Mouse (Mus musculus): ENCODE data around the gene Uba2. TPM values are rescaled to one million over a fixed set of nuclear protein-coding genes. Genes with fewer than 3 reads are reported as not detected.
"Not testable (repeated sequence)": the region's sequence is repeated elsewhere in the genome, so short reads cannot be mapped to it uniquely, and the experiment has no call there.

Gene Uba2
- 0.92 and 1.3 TPM in 2 replicates for polyA plus RNA-seq (2012)

DNA sequence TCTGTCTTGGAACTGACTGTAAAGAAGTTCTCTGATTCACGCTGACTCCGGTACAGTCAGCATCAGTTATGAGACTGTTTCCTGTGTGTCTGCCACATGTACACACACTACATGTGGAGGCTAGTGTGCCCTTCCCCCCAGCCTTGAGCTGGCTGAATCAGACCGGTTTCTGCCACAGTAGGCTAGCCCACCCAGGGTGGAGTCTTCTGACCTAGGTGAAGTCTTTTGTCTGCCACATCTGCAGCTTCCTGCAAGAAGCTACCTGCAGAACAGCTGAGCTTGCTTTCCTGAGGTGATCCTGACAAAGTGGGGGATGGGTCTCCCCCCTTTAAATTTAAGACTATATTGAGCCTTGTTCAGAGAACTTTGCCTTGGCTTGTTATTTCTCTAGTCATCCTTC is at the start of gene Uba2:
TSS of gene Uba2 (minus strand) at position 146 of the 400 bp plus-strand sequence.
- Histone ChIP-seq H3K4me1 (ENCODE audit: control insufficient read depth) (peaks cover 25% of the 10 kb centered on the region), H3K4me3 (replicated peaks) (peak within 1 kb of the TSS; percentile 99), H3K27me3 (ENCODE audit: control insufficient read depth) (no peaks in the 10 kb centered on the region; the same call in 1 of the 2 replicates), H3K9me3 (ENCODE audit: control insufficient read depth, low read length) (no peaks in the 10 kb centered on the region), H3K36me3 (ENCODE audit: control insufficient read depth) (peaks cover 21% of the 10 kb centered on the region)
- TF ChIP-seq TAL1 (IDR thresholded peaks at IDR 0.05; ENCODE audit: low read length) (no peak), GATA1 (IDR thresholded peaks at IDR 0.05; ENCODE audit: low read length) (no peak)

DNA sequence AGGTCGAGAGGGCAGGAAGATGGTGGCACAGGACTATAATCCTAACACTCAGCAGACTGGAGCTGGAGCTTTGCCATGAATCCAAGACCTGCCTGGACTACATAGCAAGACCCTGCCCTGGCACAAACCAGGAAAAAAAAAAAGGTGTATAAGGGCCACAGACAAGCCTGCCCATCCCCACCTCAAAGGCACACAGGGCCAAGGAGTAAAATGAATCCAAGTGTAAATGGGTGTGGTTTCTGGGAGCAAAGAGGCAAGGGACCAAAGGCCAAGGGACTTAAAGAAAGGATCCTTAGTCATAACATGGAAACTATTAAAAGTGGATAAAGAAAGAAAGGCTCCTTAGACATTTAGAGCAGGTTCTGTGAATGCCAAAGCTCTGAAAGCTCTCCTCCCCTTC is 49.1 kb upstream of the Uba2 start:
- H3K36me3 ChIP-seq (ENCODE audit: control insufficient read depth) = peaks cover 86% of the 10 kb centered on the region
- H3K9me3 ChIP-seq (ENCODE audit: control insufficient read depth, low read length) = peaks cover 7% of the 10 kb centered on the region; the same call in 1 of the 2 replicates
- TF ChIP-seq GATA1 (IDR thresholded peaks at IDR 0.05; ENCODE audit: low read length) (no peak), TAL1 (IDR thresholded peaks at IDR 0.05; ENCODE audit: low read length) (no peak)
- H3K4me3 ChIP-seq (replicated peaks) = no peak overlapping the region
- no peaks in the 10 kb centered on the region; the same call in 1 of the 2 replicates for H3K4me1 ChIP-seq (ENCODE audit: control insufficient read depth)
- H3K27me3 ChIP-seq (ENCODE audit: control insufficient read depth) = no peaks in the 10 kb centered on the region

DNA sequence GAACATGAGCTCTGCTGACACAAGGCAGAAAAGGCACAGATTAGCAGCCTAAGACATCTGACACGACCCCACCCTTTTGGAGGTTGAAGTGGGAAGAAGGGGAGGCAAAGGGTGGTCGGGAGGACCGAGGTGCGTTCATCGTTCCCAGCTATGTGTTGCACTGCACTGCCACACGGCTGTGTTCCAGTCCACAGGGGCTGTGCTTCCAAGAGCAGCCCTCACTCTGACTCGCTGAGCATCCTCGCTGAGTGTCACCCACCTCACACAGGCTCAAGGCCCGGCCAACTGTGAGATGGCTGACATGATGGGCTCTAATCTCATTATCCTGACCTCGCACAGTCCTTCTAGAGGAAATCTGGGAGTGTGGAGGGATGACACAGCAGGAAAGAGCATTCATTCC is 47.1 kb upstream of the Uba2 start:
- H3K4me1 ChIP-seq (ENCODE audit: control insufficient read depth) = no peaks in the 10 kb centered on the region; the same call in 1 of the 2 replicates
- H3K27me3 ChIP-seq (ENCODE audit: control insufficient read depth) = no peaks in the 10 kb centered on the region
- H3K9me3 ChIP-seq (ENCODE audit: control insufficient read depth, low read length) = no peaks in the 10 kb centered on the region; the same call in 1 of the 2 replicates
- peaks cover 86% of the 10 kb centered on the region for H3K36me3 ChIP-seq (ENCODE audit: control insufficient read depth)
- H3K4me3 ChIP-seq (replicated peaks) = no peak overlapping the region
- TF ChIP-seq TAL1 (IDR thresholded peaks at IDR 0.05; ENCODE audit: low read length) (no peak), GATA1 (IDR thresholded peaks at IDR 0.05; ENCODE audit: low read length) (no peak)

DNA sequence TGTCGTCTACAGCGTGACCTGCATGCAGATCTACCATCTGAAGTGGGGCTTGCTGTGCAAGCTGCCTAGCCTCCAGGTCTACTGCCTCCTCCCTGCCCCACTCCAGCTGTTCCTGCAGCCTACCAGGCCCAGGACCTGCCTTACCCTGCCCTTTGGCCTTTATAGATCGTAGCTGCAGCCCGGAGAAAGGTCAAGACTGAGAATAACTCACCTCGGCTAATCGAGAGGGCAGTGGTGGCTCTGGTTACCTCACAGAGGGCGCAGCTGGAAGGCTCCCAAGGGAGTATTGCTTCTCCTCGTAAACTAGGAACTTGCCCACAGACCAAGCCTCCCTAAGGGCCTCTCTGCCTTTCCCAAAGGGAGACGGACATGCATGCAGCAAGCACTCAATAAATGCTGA is 46.1 kb upstream of the Uba2 start:
- Histone ChIP-seq H3K4me3 (replicated peaks) (no peak overlapping the region), H3K9me3 (ENCODE audit: control insufficient read depth, low read length) (no peaks in the 10 kb centered on the region; the same call in 1 of the 2 replicates), H3K4me1 (ENCODE audit: control insufficient read depth) (no peaks in the 10 kb centered on the region; the same call in 1 of the 2 replicates), H3K36me3 (ENCODE audit: control insufficient read depth) (peaks cover 87% of the 10 kb centered on the region), H3K27me3 (ENCODE audit: control insufficient read depth) (no peaks in the 10 kb centered on the region)
- TF ChIP-seq GATA1 (IDR thresholded peaks at IDR 0.05; ENCODE audit: low read length) (no peak), TAL1 (IDR thresholded peaks at IDR 0.05; ENCODE audit: low read length) (no peak)

DNA sequence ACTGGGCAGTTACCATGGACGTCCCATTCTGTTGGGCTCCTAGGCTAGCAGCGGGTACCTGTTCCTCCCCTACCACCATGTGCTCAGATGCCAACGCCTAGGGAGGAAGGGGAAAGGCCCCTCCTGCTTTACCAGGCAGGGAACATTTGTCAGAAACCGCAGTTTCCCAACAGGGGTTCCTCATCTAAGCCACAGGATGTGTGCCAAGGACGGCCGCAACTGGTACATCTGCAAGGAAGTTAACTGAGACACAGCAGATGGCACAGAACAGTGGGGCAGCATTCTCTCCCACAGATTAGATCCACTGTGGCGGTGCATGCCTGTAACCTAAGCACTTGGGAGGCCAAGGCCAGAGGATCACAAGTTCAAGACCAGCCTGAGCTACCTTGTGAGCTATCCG is 45.2 kb upstream of the Uba2 start:
- no peaks in the 10 kb centered on the region; the same call in 1 of the 2 replicates for H3K4me1 ChIP-seq (ENCODE audit: control insufficient read depth)
- peaks cover 88% of the 10 kb centered on the region for H3K36me3 ChIP-seq (ENCODE audit: control insufficient read depth)
- no peaks in the 10 kb centered on the region for H3K27me3 ChIP-seq (ENCODE audit: control insufficient read depth)
- no peak for TF ChIP-seq GATA1 (IDR thresholded peaks at IDR 0.05; ENCODE audit: low read length)
- TF ChIP-seq TAL1 (IDR thresholded peaks at IDR 0.05; ENCODE audit: low read length) = no peak
- no peak overlapping the region for H3K4me3 ChIP-seq (replicated peaks)
- H3K9me3 ChIP-seq (ENCODE audit: control insufficient read depth, low read length) = no peaks in the 10 kb centered on the region

DNA sequence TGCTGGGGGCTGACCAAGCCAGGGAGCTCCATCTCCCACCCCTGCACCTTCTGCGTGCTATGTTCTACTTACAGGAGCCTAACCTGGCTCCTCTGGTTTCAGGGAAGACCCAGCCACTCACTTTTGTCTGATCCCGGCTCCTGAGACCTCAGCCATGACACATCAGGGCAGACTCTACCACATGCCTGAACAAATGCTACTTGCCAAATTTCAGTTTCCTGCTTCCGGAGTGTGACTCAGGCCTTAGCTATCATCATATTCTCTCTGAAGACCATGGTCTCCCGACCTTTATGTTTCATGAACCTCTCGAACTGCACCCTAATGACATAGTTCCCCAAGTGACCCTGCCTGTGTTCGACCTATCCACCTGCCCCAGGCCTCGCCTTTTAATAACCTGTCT is 43.9 kb upstream of the Uba2 start:
- peaks cover 90% of the 10 kb centered on the region for H3K36me3 ChIP-seq (ENCODE audit: control insufficient read depth)
- H3K9me3 ChIP-seq (ENCODE audit: control insufficient read depth, low read length) = no peaks in the 10 kb centered on the region
- no peaks in the 10 kb centered on the region; the same call in 1 of the 2 replicates for H3K4me1 ChIP-seq (ENCODE audit: control insufficient read depth)
- TF ChIP-seq GATA1 (IDR thresholded peaks at IDR 0.05; ENCODE audit: low read length) (no peak), TAL1 (IDR thresholded peaks at IDR 0.05; ENCODE audit: low read length) (no peak)
- no peak overlapping the region for H3K4me3 ChIP-seq (replicated peaks)
- H3K27me3 ChIP-seq (ENCODE audit: control insufficient read depth) = no peaks in the 10 kb centered on the region

DNA sequence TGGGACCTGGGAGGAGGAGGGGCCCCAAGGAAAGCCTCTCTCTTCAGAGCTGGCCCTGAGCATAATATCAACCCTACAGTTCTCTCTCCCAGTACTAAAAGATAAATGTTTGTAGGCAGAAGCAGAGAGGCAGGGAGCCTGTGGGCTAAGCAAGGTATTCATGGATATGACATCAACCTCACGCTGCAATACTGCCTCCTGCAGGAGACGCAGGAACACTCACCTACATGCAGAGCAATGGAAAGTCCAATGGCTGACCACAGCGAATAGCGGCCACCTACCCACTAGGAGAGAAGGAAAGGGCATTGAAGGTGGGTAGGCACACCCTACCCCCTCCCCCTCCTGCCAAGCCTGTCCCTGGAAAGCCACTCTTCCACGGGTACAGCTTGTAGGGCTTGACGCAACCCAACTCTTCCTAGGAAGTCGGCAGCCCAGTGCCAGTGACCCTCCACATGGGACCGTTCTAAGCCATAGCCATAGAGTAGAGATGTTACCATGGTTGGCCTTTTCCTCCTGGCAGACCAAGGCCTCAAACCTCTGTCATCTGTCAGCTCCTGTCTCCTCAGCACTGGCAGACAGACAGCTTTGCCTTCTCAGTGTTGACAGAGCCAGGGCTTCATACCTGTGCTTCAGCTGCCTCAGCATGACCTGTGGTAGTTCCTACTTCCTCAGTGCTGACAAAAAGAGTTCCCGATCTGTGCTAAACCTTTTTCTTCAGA is 38.8 kb upstream of the Uba2 start:
- TF ChIP-seq TAL1 (IDR thresholded peaks at IDR 0.05; ENCODE audit: low read length) (no peak), GATA1 (IDR thresholded peaks at IDR 0.05; ENCODE audit: low read length) (no peak)
- peaks cover 2% of the 10 kb centered on the region; the same call in 1 of the 2 replicates for H3K9me3 ChIP-seq (ENCODE audit: control insufficient read depth, low read length)
- no peaks in the 10 kb centered on the region for H3K27me3 ChIP-seq (ENCODE audit: control insufficient read depth)
- H3K36me3 ChIP-seq (ENCODE audit: control insufficient read depth) = peaks cover 94% of the 10 kb centered on the region
- no peak overlapping the region for H3K4me3 ChIP-seq (replicated peaks)
- H3K4me1 ChIP-seq (ENCODE audit: control insufficient read depth) = no peaks in the 10 kb centered on the region

DNA sequence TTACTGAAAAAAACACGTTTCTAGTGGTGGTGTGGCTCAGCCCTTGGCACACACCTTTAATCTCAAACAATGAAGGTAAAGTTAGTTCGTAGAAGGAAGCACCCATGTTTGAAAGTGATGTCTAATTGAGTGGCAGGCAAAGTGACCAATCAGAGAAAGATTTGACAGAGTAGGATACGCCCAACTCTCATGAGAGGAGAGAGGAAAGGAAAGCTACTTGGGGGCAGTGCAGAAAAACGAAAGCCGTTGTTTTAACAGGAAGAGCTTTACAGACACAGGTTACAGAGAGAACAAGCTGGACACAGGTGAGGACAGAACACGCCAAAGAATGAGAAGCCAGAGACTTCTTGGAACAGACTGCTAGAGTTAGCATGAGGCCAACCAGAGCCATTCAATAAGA is 36.9 kb upstream of the Uba2 start:
- no peaks in the 10 kb centered on the region for H3K4me1 ChIP-seq (ENCODE audit: control insufficient read depth)
- H3K36me3 ChIP-seq (ENCODE audit: control insufficient read depth) = peaks cover 94% of the 10 kb centered on the region
- H3K9me3 ChIP-seq (ENCODE audit: control insufficient read depth, low read length) = peaks cover 2% of the 10 kb centered on the region; the same call in 1 of the 2 replicates
- TF ChIP-seq TAL1 (IDR thresholded peaks at IDR 0.05; ENCODE audit: low read length) (no peak), GATA1 (IDR thresholded peaks at IDR 0.05; ENCODE audit: low read length) (no peak)
- H3K4me3 ChIP-seq (replicated peaks) = no peak overlapping the region
- H3K27me3 ChIP-seq (ENCODE audit: control insufficient read depth) = no peaks in the 10 kb centered on the region

DNA sequence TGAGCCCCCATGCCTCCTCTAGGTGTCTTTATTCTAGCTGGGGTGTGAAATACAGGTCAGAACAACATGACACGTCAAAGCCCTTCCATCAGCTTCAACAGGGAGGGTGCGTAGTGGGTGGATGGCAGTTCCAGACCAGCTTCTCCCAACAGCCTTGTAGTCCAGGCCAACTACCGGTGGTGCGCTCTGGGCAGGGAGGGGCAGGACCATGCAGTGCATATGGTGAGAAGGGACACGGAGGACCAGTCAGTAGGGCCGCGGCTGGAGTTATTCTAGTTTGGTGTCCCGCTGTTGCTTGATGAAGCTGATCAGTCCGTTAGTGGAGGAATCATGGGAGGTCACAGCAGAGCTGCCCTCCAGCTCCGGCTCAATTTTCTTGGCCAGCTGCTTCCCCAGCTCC is 32.7 kb upstream of the Uba2 start:
- peaks cover 60% of the 10 kb centered on the region for H3K36me3 ChIP-seq (ENCODE audit: control insufficient read depth)
- H3K27me3 ChIP-seq (ENCODE audit: control insufficient read depth); H3K4me1 ChIP-seq (ENCODE audit: control insufficient read depth); H3K9me3 ChIP-seq (ENCODE audit: control insufficient read depth, low read length); H3K4me3 ChIP-seq (replicated peaks): not testable (repeated sequence)

Data from erythroblast, embryonic 14.5 days (primary cell).